In the genomic region with DNA sequence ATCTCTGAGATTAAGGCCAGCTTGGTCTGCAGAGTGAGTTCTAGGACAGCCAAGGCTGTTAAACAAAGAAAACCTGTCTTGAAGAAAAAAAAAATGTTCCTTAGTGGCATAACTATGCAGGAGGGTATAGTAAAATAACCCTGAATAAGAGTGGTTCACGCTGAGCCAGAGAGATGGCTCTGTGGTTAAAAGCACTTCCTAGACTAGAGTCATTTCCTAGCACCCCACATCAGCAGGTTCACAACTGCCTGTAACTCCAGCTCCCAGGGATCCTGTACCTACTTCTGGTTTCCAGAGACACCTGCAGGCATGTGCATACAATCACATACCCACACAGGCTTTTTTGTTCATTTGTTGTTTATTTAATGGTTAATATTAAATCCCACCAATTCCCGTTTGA, we compare ENCODE assay signal across 1 mouse cellular context.
A peak's percentile ranks its signal among the peaks of the same experiment; 100 is the strongest.
TF ChIP-seq lines count a peak whose summit lies in the region.

No protein-coding gene starts in this region.

TF ChIP-seq in CH12.LX, 34 proteins besides CTCF, POLR2A, EP300 and RAD21:
- TF ChIP-seq ETS1 (conservative IDR thresholded peaks at IDR 0.05; ENCODE audit: low read depth, low read length) (no peak), MYC (IDR thresholded peaks at IDR 0.05; ENCODE audit: low read depth, low read length) (0 out of 2 replicates have a peak, but pooled peaks have one; percentile 26), MAZ (IDR thresholded peaks at IDR 0.05; ENCODE audit: low read depth, low read length) (no peak), POLR2AphosphoS2 (IDR thresholded peaks at IDR 0.05; ENCODE audit: low read depth, low read length) (no peak), ZMIZ1 (IDR thresholded peaks at IDR 0.05; ENCODE audit: low read depth, low read length) (no peak), BHLHE40 (IDR thresholded peaks at IDR 0.05; ENCODE audit: low read depth, low read length) (no peak), RCOR1 (conservative IDR thresholded peaks at IDR 0.05; ENCODE audit: low read depth, low read length) (no peak), E2F4 (IDR thresholded peaks at IDR 0.05; ENCODE audit: insufficient replicate concordance, low read depth, low read length) (no peak), ZKSCAN1 (IDR thresholded peaks at IDR 0.05; ENCODE audit: borderline replicate concordance, low read depth, low read length) (no peak), USF1 (IDR thresholded peaks at IDR 0.05; ENCODE audit: low read depth, low read length) (no peak), JUND (conservative IDR thresholded peaks at IDR 0.05; ENCODE audit: low read depth, low read length) (no peak), ELF1 (IDR thresholded peaks at IDR 0.05; ENCODE audit: low read depth, low read length) (no peak), CHD1 (IDR thresholded peaks at IDR 0.05; ENCODE audit: low read depth, low read length) (0 out of 2 replicates have a peak, but pooled peaks have one; percentile 31), ZNF384 (IDR thresholded peaks at IDR 0.05; ENCODE audit: low read depth, low read length) (0 out of 2 replicates have a peak, but pooled peaks have one; percentile 15), PAX5 (IDR thresholded peaks at IDR 0.05; ENCODE audit: low read length) (no peak), JUN (IDR thresholded peaks at IDR 0.05; ENCODE audit: insufficient read depth, low read depth, low read length) (no peak)
